Mouse (Mus musculus) kidney, postnatal 10 days (tissue): ENCODE results near the gene Tmprss15.
A peak's percentile ranks its signal among the peaks of the same experiment; 100 is the strongest.

Experiments
- DNase-seq: peaks from one replicate; pipeline ENCODE4 v3.0.0; 2021; ENCODE audit warnings: mixed read lengths

Tmprss15 gene

DNA sequence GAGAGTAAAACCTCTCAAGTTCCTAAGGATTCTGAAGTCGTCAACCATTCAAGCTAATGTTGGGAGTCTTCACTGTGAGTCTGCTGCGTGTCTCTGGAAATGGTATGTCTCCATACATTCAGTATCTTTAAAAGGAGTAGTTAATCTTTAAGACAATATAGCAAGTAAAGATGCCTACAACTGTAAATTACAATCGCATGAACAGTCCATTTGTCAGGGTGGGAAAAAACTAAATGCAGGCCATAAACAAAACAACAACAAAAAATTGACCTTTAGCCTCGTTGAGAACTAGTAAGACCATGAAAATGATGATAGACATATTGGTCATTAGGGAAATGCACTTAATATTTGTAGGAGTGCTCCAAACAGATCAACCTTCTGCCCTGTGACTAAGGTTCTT is at the start of gene Tmprss15:
TSS of gene Tmprss15 (minus strand) at position 101 of the 400 bp plus-strand sequence.
- DNase-seq: no peak

DNA sequence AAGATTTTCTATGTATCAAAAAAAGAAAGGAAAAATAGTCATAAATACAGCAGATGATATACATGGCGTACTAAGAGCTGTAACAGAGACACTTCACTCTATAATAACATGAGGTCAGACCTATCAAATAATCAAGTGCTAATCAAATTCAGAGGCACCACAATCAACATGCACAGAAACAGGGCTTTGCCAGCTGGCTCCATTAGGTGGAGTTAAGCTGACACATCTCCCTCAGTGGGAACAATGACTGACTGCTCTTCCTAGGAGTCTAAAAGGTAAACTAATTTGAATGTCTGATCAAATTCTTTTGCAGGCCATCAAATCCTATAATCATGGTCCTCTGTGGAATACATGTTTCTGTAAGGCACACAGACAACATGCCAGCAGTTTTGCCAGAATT is 24.0 kb upstream of the Tmprss15 start:
- no peak for DNase-seq

DNA sequence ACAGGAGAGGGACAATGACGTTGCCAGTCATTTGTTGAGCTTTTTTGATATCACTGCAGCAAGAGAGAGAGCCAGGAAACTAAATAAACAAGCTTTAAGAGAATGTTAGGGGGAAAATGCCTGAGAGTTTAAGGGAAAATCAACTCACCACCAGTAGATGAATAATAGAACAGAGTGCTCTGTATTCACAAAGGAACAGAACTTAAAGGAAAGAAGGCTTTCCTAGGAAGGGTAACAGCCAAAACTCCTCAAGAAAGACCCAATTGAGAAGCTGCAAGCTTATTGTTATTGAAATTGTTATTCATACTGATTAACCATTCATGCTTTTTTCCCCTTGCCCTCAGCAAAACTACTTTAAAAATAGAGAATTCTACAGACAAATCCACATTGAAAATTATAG is 18.6 kb upstream of the Tmprss15 start:
- DNase-seq: no peak

DNA sequence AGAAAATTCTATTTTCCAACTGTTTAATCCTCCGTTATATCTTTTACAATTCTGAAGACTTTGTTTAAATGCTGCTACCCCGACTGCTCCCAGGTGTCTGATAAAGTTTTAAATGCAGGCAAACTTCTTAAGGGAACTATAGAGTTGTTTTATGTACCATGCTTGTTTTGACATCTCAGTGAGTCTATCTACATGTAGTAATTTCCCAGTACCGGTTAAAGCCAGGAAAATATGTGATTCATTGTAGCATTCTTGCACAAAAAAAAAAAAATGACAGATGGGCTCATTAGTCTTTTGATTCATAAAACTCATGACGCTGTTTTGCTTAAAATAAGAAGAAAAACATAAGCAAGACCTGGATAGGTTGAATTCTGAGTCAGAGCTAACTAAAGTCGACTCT is 18.1 kb upstream of the Tmprss15 start:
- no peak for DNase-seq

DNA sequence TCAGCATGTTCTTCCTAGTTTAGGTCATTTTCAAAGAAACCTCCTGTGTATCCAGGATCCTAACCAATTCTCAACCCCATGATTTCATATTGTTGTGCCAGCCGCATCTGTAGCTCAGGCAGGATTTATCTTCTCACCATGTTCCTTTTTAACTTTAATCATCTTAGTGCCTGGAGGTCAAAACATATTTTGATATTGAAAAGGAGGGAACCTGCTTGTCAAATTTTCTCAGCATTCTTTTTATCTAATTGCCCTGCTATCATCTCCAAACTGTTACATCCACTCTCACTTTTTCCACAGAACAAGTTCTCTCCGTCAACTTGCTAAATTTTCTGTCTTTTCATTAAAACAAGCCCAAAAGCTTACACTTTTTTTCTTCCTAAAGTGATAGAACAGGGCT is 9.4 kb upstream of the Tmprss15 start:
- DNase-seq: no peak

DNA sequence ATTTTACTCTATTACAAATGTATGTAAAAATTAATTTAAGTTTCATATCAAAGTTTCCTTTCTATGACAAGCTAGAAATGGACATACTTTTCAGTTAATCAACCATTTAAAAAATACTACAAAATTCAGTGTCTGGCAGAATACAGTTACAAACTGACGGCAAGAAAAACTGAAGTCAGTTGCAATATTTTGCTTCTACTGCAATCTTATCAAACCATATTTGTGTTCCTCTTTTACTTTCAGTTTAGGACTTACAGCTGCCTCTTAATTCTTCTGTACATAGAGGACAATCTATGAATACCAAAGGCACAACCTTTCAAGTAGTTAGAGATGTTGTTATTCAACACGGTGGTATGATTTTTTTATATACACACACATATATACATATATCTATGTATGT is 7.4 kb upstream of the Tmprss15 start:
- DNase-seq: no peak

DNA sequence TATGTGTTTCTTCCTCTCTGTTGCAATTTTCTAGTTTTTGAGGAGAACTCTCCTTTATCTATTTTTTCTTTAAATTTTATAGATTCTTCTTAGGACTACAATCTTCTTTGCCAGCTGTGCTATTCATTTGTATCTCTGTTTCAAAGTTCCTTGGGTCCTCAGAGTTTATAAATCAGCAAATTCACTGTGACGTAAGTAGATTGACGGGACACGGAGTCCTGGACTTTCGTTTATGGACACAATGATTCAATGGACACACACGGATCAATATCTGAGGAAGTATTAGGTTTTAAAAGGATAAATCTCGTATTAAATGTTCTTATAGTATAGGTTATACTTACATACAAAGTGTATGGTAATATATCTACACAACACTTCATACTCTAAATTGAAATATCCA is 4.3 kb downstream of the Tmprss15 start:
- DNase-seq: no peak

DNA sequence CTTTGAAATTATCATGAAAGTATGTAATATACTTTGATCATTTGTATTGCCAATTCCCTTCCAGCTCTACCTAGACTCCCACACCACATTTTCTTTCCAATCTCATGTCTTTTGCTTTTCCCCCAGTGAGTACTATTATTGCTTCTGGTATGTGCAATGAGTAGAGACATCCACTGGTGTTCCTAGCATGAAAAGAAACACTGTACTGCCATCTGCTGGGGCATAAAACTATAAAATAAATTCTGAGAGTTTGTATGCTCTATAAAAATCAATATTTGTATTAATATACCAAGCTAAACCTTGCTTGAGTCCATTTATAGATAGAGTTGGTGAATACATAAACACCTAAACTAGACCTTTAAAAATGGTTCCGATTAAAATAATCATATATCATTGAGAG is 27.0 kb downstream of the Tmprss15 start:
- no peak for DNase-seq

DNA sequence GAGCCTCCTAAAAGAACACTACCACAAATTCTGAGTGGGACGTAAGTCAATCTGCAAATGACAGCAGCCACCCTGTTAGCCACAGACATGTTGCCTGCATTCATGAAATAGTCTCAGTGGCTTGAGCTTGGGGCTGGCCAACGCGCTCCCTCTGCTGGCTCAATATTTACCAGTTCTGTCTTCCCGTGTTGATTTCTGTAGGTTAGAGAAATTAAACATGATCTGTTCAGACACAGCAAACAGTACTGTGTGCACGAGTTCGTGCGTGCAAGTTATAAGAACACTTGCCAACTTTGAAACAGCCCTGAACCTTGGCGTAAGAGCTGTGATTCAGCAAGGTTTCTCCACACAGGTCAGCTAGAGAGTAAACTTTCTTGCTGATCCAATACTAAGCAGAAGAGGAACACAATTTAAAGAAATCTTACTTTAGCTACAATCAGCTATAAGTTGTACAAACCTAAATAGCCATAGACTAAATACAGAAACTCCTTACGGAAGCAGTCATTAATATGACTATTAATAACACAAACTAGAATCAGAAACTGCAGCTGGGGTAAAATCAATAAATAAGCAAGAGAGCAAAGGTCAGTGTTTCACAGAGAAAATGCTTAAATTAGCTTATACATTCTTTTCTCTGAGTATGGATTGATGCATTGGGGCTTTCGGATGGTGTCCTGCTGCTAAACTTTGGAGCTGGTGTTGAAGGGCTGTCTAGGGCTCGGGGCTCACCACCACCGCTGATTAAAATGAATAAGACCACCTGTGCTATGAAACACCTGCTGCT is 31.9 kb downstream of the Tmprss15 start:
- peak; percentile 43 for DNase-seq

DNA sequence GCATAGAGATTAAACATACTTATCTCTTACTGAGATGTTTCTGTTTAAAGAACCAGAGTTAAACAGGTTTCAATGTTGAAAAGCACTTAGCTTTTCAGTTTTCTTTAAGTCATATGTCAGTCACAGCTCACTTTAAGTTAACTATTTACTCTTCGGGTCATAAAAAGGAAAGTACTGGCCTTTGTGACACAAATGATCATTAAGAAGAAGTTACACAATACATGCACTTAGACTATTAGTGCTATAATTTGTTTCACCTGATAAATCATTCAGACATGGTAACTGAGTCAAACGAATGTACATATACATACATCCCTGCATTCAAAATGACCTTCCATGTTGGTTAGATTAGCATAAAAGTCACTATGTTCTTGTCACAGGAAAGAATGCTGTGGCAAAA is 58.3 kb downstream of the Tmprss15 start:
- no peak for DNase-seq

DNA sequence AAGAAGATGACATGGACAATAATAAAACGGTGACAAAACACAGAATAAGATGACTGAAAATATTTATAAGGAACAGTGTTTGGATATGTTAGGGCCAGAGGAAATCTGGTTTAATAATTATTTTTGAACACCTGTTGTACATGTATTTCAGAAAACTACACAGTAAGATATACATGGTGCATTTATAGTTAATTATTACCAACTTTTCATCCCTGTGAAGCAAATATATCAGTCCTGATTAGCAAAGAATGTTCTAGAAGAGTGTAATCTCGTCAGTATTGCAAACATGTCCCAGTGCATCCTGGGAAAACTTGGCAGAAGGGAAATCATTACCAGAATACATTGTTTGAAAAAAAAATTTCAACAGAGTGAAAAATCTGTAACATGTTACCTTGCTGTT is 88.1 kb downstream of the Tmprss15 start:
- DNase-seq: no peak

DNA sequence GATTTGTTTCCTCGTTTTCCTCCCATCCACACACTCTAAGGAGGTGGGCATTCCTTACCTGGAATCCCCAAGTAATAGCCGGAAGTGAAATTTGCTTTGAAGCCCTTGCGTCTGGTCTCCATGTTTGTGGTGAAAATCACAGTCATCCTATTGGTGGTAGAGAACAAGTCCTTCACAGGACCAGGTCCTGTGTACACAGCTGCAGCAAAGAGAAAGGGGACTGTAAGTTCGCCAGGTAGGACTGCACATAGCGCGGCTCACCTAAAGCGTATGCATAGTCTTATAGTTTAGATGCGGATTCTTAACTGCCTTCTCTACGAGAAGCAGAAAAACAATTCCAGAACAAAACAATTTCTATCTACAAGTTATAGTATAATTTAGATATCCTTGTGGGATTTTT is 89.2 kb downstream of the Tmprss15 start:
- DNase-seq: no peak

DNA sequence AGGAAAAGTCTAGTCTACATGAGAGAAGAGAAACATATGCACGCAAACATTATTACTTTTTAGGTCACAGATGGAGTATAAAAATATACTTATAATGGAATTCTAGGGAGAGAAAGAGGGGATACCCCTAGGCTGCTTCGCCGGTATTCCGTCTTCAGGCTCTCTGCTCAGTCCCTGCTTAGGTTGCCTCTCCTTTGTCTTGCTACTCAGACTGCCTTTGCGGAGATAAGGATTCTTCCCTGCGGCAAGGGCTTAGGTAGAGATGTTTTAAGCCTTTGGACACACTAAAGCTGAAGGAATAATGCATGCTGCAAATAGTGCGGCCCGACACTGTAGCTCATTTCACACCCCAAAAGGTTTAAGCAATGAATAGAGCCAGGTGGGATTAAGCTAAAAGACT is 114.5 kb downstream of the Tmprss15 start:
- no peak for DNase-seq

DNA sequence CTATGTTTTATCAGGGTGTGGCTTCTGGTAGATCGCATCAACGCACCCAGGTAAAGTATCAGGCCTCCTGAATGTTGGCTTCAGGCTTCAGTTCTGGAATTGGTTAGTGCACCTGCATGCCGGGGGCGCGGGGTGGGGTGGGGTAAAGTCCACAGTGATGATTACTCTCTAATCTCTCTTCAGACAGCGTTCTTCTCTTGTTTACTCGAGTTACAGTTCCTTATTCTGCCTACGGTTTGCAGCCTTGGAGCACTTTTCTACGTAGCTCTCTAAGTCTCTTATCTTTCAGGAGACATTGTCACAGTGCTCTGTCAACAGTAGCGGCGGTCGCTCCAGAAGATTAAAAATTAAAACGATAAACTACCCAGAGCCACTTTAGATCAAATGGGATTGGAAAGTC is 116.8 kb downstream of the Tmprss15 start:
- DNase-seq: no peak

DNA sequence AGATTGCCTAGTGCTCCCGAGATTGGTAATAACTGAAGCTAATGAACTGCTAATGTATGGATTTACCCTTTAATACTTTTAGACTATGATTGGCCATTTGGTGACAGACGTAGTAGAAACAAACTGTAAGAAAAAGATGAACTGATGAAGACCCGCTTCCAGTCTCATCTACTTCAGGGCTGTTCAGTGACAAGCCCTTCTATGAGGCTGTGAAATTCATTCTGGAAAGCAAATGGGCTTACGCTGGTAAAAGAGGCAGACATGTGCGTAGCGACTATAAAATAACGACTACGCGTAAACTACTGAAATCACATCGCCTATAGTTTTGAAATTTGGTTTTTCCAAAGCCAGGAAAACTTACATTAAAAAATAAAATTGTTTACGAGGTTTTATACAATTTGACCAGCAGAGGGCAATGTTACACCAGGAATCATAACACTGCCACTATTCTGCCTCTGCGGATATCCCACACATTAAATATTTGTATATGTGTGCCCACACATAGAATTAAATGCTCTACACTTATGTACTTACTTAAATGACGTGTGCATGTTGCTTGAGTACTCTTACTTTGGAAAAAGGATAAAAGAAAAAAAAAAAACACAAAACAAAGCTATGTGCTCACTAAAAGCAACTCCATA is 121.7 kb downstream of the Tmprss15 start:
- peak; percentile 6 for DNase-seq

DNA sequence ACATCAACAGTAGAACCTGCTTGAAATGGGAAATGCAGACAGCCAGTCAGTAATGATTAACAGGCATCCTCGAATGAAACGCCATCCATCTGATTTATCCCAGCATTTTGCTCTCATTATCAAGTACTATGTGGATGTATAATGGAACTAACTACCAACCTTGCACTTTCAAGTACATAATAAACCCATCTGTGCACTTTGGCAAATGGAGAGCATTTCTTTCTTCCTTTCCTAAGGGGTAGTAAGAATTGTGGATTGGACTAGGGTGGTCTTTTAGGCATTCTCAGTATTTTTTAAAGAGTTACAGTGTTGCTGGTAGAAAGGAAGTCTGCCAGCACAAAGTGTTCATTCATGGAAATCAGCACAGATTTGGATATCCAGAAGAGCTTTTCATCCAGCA is 133.5 kb downstream of the Tmprss15 start:
- DNase-seq: no peak

DNA sequence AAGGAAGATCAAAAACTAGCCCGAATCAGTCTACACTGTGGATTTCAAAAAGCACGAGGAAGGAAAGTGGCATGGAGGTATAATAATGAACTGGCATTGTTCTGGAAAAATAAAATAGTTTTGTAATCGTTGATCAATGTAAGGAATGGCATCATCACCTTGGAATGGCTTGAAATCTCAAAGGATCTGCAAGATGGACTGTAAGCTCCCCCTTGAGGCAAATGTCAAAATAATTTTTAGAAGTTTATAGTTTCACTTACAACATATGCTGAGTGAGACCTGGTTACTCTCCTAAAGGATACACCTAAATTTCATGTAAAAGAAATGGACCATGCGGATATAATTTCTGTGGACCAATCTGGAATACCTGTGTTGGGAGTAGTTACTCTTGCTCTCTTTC is 140.5 kb downstream of the Tmprss15 start:
- no peak for DNase-seq

DNA sequence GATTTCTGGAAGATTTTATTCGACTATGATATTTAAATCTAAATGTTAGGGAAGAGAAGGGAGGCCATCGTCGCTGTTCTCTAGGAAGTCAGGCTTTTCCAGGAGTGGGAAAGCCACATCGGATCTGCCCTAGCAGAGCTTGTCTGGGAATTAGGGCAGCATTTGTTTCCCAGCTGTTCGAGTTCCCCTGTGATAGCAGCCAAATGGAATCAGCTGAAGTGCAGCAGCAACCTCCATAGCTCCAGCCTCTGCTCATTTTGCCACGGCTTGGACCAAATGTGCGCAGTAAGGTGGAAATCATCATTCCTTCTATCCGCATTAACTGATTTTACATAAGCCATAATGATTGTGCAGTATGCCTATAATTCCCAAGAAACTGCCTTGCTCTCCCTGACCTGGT is 153.1 kb downstream of the Tmprss15 start:
- DNase-seq: peak; percentile 13

DNA sequence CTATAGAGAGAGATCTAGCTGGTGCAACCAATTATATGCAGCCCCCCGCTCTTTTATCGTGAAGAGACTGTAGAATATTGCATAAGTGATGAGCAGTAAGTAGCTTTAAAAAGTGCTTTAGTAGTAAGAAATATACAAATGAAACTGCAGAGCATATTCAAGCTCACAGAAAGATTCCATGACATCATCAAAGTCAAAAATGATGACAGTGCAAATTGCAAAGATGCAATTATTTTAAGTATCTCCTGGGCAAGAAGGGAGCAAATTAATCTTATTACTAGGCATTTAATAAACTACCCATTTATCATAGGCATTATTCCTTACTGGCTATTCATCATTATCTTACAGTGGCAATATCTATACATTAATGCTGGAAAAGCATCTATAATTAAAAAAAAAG is 156.6 kb downstream of the Tmprss15 start:
- no peak for DNase-seq

DNA sequence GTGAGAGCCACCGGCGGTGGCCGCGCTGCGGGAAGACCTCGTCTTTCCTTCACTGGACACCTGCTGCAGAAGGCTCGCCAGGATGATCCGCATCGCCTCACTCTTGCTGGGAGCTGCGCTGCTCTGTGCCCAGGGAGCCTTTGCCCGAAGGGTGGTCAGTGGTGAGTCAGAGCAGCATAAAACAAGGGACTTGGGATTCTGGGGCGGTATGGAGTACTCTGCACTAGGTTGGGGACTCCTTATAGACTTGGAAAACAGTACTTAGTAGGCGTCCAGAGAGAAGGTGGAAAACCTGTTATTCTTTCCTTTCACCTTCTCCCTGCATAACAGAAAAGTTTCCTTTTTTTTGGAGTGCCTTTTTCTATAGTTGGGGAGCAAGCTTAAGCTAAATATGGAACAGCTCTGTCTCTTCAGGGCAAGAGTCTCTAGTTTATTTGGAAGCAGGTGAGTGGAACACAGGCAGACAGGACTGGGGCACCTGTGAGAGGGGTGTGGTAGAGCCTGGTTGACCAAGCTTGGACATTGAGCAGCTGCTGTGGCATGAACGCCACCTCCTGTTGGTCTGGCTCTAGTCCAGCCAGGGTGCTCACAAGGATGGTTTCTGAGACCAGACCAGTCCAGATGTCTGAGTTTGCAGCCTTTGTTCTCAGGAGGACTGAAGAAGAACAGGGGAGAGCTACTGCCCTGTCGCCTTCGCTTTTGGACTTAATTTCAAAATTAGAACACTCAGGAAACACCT is 159.4 kb downstream of the Tmprss15 start:
- peak; percentile 14 for DNase-seq

DNA sequence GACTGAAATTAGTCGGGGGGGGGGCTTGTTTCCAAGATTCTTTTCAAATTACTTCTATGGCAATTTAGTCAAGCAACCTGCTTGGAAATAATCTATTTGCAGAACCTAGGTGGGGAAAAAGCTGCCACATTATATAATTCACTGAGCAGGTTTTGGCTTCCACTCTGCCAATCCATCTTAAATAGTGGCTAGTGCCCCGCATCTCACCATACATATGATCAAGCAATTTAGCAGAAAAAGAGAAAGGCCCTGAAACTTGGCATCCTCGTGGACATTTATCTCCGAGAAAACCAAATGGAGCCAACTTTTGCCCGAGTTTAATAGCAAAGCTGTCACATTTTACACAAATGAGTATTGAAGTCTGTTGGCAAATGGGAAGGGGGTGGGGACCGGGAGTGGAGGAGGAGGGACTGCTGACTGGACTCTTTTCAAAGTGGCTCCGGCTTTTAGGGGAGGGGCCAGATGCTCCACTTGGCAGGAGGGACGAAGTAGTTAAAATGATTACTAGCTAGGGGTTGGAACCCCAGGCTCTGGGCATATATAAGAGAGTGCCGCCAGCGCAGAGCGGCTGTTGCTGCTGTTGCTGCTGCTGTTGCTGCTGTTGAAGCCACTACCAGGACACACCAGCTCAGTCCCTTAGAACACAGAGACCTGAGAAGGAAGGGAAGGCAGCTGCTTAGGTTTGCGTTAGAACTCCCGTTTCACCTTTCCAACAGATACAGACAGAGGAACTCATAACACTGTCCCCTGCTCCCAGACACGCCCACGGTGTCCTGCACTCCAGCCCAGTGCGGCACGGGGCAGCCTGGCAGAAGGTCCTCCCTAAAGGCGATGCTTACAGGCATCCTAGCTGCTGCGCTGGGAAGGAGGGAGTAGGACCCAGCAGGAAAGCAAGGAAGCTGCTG is 160.3 kb downstream of the Tmprss15 start, which contains the start of gene Chodl:
TSS of gene Chodl (plus strand) at position 567 of the 905 bp plus-strand sequence.
- peak; percentile 54 for DNase-seq

DNA sequence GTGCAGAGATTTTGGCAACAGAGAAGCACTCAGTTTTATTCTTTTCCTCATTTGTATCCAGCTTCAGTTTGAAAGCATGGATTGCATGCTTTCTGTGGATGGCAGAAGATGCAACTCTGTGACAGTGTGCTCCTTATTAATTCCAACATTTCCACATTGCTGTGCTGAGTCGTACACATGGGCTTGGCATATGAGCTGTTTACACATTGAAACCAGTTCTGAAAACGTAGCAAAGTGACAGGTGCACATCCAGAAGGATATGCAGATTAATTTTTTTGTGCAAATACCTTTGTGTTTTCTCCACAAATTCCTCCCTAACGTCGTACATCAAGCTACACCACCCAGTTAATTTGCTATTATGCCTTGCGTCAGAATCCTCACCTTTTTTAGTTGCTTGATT is 168.3 kb downstream of the Tmprss15 start:
- no peak for DNase-seq
